Mouse (Mus musculus) lung, adult 2 months (tissue): ENCODE measurements at regions not wholly inside any gene's neighbourhood (a gene's known extent, or its start where the extent isn't known, plus 50 kb on each side); places are given as distances from the start of the nearest gene placed in this dataset.

ENCODE experiments used
- DNase-seq: peaks from one replicate; pipeline ENCODE4 v3.0.0; 2022
- H3K4me1 ChIP-seq: fragments of 200-500 bp; 2 replicates; pipeline ENCODE4 v1.6.1; 2011; ENCODE audit warnings: low read length; ENCODE audit not compliant: control insufficient read depth, insufficient read depth
- H3K4me3 ChIP-seq: fragments of 200-500 bp; replicated peaks from 2 replicates; pipeline ENCODE3; 2011; ENCODE audit warnings: low read depth, mild to moderate bottlenecking, control low read depth, low read length; ENCODE audit errors: extremely low read depth
- CTCF ChIP-seq: fragments of 200-500 bp; IDR thresholded peaks from 2 replicates; pipeline ENCODE4 v1.5.1; 2011; ENCODE audit warnings: mild to moderate bottlenecking, low read length, control low read depth; ENCODE audit not compliant: insufficient read depth
- POLR2A ChIP-seq: fragments of 200-500 bp; IDR thresholded peaks from 2 replicates; pipeline ENCODE4 v1.6.1; 2011; ENCODE audit warnings: low read depth, mild to moderate bottlenecking, control low read depth, low read length, borderline replicate concordance; ENCODE audit errors: extremely low read depth
- WGBS: fragments of 180-500 bp; shearing (Covaris S2); methylation state at CpG from one replicate; pipeline ENCODE4 v1.1.7; 2018; 5-methylcytosine and 5-hydroxymethylcytosine counted together

GRCm38 (mm10) chr1:15155046-15155445, 938.1 kb downstream of the 4930444P10Rik start:
- no peak for DNase-seq
- TF ChIP-seq POLR2A, result no peak
- TF ChIP-seq CTCF, result no peak
- H3K4me1 ChIP-seq, result no peaks in the 10 kb centered on the region
- no peak overlapping the region for H3K4me3 ChIP-seq
- WGBS, result 83% methylated on average over 2 of the region's 2 CpGs

GRCm38 (mm10) chr1:15153952-15154351, 939.2 kb downstream of the 4930444P10Rik start:
- Histone ChIP-seq H3K4me3 (no peak overlapping the region), H3K4me1 (no peaks in the 10 kb centered on the region)
- no peak for DNase-seq
- WGBS, result 91% methylated on average over 2 of the region's 2 CpGs
- TF ChIP-seq CTCF (no peak), POLR2A (no peak)

GRCm38 (mm10) chr1:15143922-15144591, 949.1 kb downstream of the 4930444P10Rik start:
- Histone ChIP-seq H3K4me3 (no peak overlapping the region), H3K4me1 (no peaks in the 10 kb centered on the region)
- TF ChIP-seq CTCF (no peak), POLR2A (no peak)
- no peak for DNase-seq
- 67% methylated on average over 1 of the region's 1 CpGs for WGBS

- DNase-seq, result no peak
- Histone ChIP-seq H3K4me1 (no peaks in the 10 kb centered on the region), H3K4me3 (no peak overlapping the region)
- 36% methylated on average over 3 of the region's 3 CpGs for WGBS
- TF ChIP-seq CTCF (no peak), POLR2A (no peak)
Observed at GRCm38 (mm10) chr1:15118462-15118861, 974.7 kb downstream of the 4930444P10Rik start.

- WGBS, result 72% methylated on average over 2 of the region's 2 CpGs
- no peaks in the 10 kb centered on the region for H3K4me1 ChIP-seq
- no peak for TF ChIP-seq POLR2A
- TF ChIP-seq CTCF, result no peak
- H3K4me3 ChIP-seq, result no peak overlapping the region
- no peak for DNase-seq
Observed at GRCm38 (mm10) chr1:15111420-15111819, 981.7 kb downstream of the 4930444P10Rik start.

GRCm38 (mm10) chr1:15070331-15070730, 1022.8 kb downstream of the 4930444P10Rik start:
- no peak for TF ChIP-seq POLR2A
- no peak for TF ChIP-seq CTCF
- DNase-seq, result no peak
- H3K4me3 ChIP-seq, result no peak overlapping the region
- WGBS, result 92% methylated on average over 1 of the region's 1 CpGs
- no peaks in the 10 kb centered on the region for H3K4me1 ChIP-seq

- 52% methylated on average over 1 of the region's 1 CpGs for WGBS
Observed at GRCm38 (mm10) chr1:15034047-15034446, 1059.1 kb downstream of the 4930444P10Rik start.

GRCm38 (mm10) chr1:15018460-15018779, 1074.7 kb downstream of the 4930444P10Rik start:
- DNase-seq, result no peak
- Histone ChIP-seq H3K4me1 (no peaks in the 10 kb centered on the region), H3K4me3 (no peak overlapping the region)
- TF ChIP-seq POLR2A, result no peak
- TF ChIP-seq CTCF, result no peak
- WGBS, result 82% methylated on average over 4 of the region's 4 CpGs

More at GRCm38 (mm10) chr1:15034047-15034446, 1059.1 kb downstream of the 4930444P10Rik start:
- TF ChIP-seq POLR2A (no peak), CTCF (no peak)
- DNase-seq, result no peak
- Histone ChIP-seq H3K4me1 (no peaks in the 10 kb centered on the region), H3K4me3 (no peak overlapping the region)

- 65% methylated on average over 9 of the region's 9 CpGs for WGBS
- no peak for TF ChIP-seq CTCF
- TF ChIP-seq POLR2A, result no peak
Observed at GRCm38 (mm10) chr1:15017689-15018459, 1075.3 kb downstream of the 4930444P10Rik start.

GRCm38 (mm10) chr1:15007663-15008344, 1085.3 kb downstream of the 4930444P10Rik start:
- TF ChIP-seq POLR2A (no peak), CTCF (peak; percentile 15; the same call in 1 of the 2 replicates)
- DNase-seq, result no peak
- Histone ChIP-seq H3K4me1 (no peaks in the 10 kb centered on the region), H3K4me3 (no peak overlapping the region)
- WGBS, result 4% methylated on average over 3 of the region's 3 CpGs

More at GRCm38 (mm10) chr1:15017689-15018459, 1075.3 kb downstream of the 4930444P10Rik start:
- DNase-seq, result no peak
- no peaks in the 10 kb centered on the region for H3K4me1 ChIP-seq
- H3K4me3 ChIP-seq, result no peak overlapping the region

- Histone ChIP-seq H3K4me1 (no peaks in the 10 kb centered on the region), H3K4me3 (no peak overlapping the region)
- 84% methylated on average over 3 of the region's 3 CpGs for WGBS
- TF ChIP-seq POLR2A, result no peak
- no peak for TF ChIP-seq CTCF
- no peak for DNase-seq
Observed at GRCm38 (mm10) chr1:14995348-14995747, 1097.8 kb downstream of the 4930444P10Rik start.
